Mouse (Mus musculus): ENCODE measurements around the gene Foxo3. TPM values are rescaled to one million over a fixed set of nuclear protein-coding genes. Genes with fewer than 3 reads are reported as not detected.

Gene Foxo3
- polyA plus RNA-seq, 1 experiment: 49.3 TPM

DNA sequence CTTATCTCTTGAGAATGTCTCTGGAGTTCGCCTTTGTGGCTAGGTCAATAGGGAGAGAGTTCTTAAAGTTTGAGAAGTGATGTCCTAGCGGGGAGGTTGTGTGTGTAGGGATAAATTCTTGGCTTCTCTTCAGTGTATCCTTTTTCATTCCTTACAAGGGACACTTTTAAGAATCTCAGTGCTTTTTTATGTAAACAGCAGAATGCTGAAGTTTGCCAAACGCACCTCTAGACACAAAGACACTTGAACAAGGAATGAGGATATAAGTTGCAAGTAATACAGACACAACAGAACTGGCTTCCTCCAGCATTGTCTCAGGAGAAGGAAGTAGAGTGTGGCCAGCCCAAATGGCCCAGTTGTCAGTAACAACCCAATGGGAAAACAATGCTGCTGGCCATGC, 126.8 kb downstream of the Foxo3 start:
- no peak for DNase-seq
- WGBS: 61% methylated on average over 3 of the region's 3 CpGs
- no peak overlapping the region for H3K4me3 ChIP-seq (replicated peaks; ENCODE audit: extremely low read depth, low read depth, low read length)

DNA sequence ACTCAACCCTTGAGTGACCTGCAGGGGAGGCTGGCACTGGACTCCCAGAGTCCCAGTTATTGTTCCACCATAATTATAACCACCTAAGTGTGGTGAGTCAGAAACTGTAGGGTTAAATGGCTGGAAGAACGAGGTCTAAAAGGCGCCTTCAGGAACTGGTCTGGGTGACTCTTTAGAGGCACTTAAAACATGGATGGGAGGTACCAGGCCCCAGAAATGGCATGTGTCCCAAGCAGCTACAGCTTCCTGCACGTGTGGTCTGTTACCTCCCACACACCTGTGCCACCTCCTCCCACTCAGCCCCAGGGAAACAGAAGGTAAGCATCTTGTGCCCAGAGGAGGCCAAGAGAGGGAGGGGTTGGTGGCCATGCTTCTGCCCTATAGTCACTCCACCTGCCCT, 128.2 kb downstream of the Foxo3 start:
- 43% methylated on average over 3 of the region's 3 CpGs for WGBS
- no peak for TF ChIP-seq CTCF (IDR thresholded peaks at IDR 0.05; ENCODE audit: insufficient read depth, low read length)
- TF ChIP-seq POLR2A (IDR thresholded peaks at IDR 0.05; ENCODE audit: borderline replicate concordance, extremely low read depth, low read depth, low read length): no peak
- H3K4me3 ChIP-seq (replicated peaks; ENCODE audit: extremely low read depth, low read depth, low read length): no peak overlapping the region
- H3K4me1 ChIP-seq (ENCODE audit: control insufficient read depth, insufficient read depth, low read length): peaks cover 6% of the 10 kb centered on the region; the same call in 1 of the 2 replicates
- DNase-seq: peak; percentile 51

More for the DNA sequence above, 126.8 kb downstream of the Foxo3 start:
- peaks cover 6% of the 10 kb centered on the region; the same call in 1 of the 2 replicates for H3K4me1 ChIP-seq (ENCODE audit: control insufficient read depth, insufficient read depth, low read length)
- no peak for TF ChIP-seq CTCF (IDR thresholded peaks at IDR 0.05; ENCODE audit: insufficient read depth, low read length)
- no peak for TF ChIP-seq POLR2A (IDR thresholded peaks at IDR 0.05; ENCODE audit: borderline replicate concordance, extremely low read depth, low read depth, low read length)

DNA sequence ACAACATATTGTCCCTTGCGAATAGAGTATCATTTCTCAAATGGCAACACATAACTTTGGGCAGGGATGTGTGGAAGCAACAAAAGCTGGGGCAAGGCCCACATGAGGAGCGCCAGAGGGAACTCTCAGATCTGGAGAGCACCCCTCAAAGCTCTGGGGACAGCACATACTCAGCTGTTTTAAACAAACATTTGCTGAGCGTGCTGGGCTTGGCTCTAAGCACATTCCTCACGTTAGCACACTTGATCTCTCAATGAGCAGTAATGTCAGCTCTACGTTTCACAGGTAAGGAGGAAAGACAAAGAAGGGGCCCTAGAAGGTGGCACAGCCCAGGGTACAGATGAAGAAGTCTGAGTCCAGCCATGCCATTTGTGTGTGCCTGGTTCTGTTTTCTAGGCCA, 131.3 kb downstream of the Foxo3 start:
- H3K4me1 ChIP-seq (ENCODE audit: control insufficient read depth, insufficient read depth, low read length): peaks cover 8% of the 10 kb centered on the region
- no peak for TF ChIP-seq POLR2A (IDR thresholded peaks at IDR 0.05; ENCODE audit: borderline replicate concordance, extremely low read depth, low read depth, low read length)
- TF ChIP-seq CTCF (IDR thresholded peaks at IDR 0.05; ENCODE audit: insufficient read depth, low read length): no peak
- DNase-seq: peak; percentile 46
- WGBS: 46% methylated on average over 5 of the region's 5 CpGs
- H3K4me3 ChIP-seq (replicated peaks; ENCODE audit: extremely low read depth, low read depth, low read length): no peak overlapping the region

DNA sequence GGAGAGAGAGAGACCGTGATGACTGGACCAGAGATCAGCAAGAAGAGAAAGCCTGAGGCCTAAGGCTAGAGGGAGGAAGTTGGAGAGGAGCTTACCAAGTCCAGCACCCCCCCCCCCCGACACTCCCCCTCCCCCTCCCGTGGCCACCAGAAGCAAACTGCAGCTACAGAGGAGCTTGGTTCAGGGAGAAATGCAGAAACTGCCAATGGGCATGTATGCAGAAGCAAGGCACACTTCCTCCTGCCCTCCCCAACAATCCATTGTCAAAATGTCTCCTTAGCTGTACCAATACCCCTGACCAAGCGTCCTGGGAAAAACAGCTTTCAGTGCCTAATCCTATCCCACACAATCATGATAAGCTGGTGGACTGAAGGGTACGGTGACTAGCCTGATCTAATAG, 131.8 kb downstream of the Foxo3 start:
- TF ChIP-seq POLR2A (IDR thresholded peaks at IDR 0.05; ENCODE audit: borderline replicate concordance, extremely low read depth, low read depth, low read length) (no peak), CTCF (IDR thresholded peaks at IDR 0.05; ENCODE audit: insufficient read depth, low read length) (no peak)
- no peak overlapping the region for H3K4me3 ChIP-seq (replicated peaks; ENCODE audit: extremely low read depth, low read depth, low read length)
- H3K4me1 ChIP-seq (ENCODE audit: control insufficient read depth, insufficient read depth, low read length): peaks cover 8% of the 10 kb centered on the region
- WGBS: 47% methylated on average over 5 of the region's 5 CpGs
- no peak for DNase-seq

DNA sequence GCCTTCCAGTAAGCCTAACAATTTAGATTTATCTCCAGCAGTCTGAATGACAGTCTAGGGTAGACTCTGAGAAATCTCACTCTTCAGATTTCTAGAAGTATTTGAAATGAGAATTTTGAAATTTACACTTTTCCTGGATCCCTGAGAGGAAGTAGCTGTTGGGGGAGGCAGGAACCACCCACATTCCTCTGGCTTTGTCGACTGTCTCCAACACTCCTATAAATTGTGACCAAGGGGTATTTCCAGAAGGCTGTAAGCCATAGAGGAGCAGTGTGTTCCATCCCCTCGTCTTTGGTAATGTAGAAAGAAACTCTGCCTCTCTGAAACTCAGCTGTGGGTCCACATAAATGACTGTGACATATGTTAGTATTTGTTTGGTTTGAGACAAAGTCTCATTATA, 132.4 kb downstream of the Foxo3 start:
- WGBS: 38% methylated on average over 2 of the region's 2 CpGs
- Histone ChIP-seq H3K4me3 (replicated peaks; ENCODE audit: extremely low read depth, low read depth, low read length) (no peak overlapping the region), H3K4me1 (ENCODE audit: control insufficient read depth, insufficient read depth, low read length) (peaks cover 8% of the 10 kb centered on the region)
- DNase-seq: no peak
- TF ChIP-seq CTCF (IDR thresholded peaks at IDR 0.05; ENCODE audit: insufficient read depth, low read length) (no peak), POLR2A (IDR thresholded peaks at IDR 0.05; ENCODE audit: borderline replicate concordance, extremely low read depth, low read depth, low read length) (no peak)

DNA sequence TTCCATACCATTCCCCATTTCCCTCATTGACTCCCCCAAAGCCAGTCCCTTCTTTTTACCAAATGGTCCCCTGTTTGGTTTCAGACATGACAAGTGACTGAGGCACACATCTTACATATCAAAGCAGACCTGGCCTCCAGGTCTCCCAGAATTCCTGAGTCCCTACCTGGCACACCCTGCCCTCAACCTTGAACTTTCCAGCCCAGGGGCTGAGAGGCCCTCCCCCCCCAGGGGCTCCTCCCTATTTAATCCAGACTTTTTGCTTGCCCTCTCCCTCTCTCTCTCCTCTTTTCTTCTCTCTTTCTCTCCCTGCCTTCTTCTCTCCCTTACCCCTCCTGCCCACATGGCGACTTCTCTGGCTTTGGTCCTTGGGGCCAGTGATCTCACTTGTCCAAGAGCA, 133.8 kb downstream of the Foxo3 start:
- H3K4me3 ChIP-seq (replicated peaks; ENCODE audit: extremely low read depth, low read depth, low read length): no peak overlapping the region
- 94% methylated on average over 1 of the region's 1 CpGs for WGBS
- DNase-seq: no peak
- TF ChIP-seq POLR2A (IDR thresholded peaks at IDR 0.05; ENCODE audit: borderline replicate concordance, extremely low read depth, low read depth, low read length): no peak
- TF ChIP-seq CTCF (IDR thresholded peaks at IDR 0.05; ENCODE audit: insufficient read depth, low read length): no peak
- peaks cover 4% of the 10 kb centered on the region for H3K4me1 ChIP-seq (ENCODE audit: control insufficient read depth, insufficient read depth, low read length)

DNA sequence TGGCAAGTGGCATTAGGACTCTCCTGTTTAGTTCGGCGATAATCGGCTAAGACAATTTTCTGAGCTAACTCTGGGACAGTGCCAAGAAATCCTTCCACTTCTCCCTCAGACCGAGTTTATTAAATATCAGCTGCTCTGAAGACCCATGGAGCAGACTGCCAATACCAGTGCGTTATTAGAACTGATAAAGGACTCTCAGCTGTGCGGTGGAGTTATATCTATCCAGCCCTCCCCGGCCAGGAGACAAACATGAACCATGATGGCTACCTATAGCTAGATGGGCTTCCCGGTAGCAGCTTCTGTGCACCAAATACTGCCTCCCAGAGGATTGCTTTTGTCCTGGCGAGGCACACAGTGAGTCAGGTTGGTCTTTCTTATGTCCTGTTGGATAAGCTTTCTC, 134.5 kb downstream of the Foxo3 start:
- Histone ChIP-seq H3K4me3 (replicated peaks; ENCODE audit: extremely low read depth, low read depth, low read length) (no peak overlapping the region), H3K4me1 (ENCODE audit: control insufficient read depth, insufficient read depth, low read length) (peaks cover 4% of the 10 kb centered on the region; the same call in 1 of the 2 replicates)
- TF ChIP-seq CTCF (IDR thresholded peaks at IDR 0.05; ENCODE audit: insufficient read depth, low read length) (no peak), POLR2A (IDR thresholded peaks at IDR 0.05; ENCODE audit: borderline replicate concordance, extremely low read depth, low read depth, low read length) (no peak)
- 52% methylated on average over 9 of the region's 9 CpGs for WGBS
- DNase-seq: no peak

DNA sequence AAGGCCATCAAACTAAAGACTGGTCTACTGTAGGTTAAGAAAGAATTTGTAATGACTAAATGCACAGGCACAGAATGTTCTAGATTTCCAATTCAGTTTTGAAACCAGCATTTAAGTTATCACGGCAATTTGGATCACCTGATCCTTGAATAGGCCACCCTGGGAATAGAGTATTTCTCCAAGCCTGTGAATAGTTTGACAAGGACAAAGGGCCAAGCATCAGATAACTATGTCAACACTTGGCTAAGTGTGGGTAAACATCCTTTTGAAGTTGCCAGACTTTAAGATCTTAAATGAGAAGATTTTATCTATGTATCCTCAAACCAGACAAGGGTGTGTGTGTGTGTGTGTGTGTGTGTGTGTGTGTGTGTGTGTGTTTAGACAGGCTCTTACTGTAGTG, 136.8 kb downstream of the Foxo3 start:
- 61% methylated on average over 1 of the region's 1 CpGs for WGBS
- TF ChIP-seq POLR2A (IDR thresholded peaks at IDR 0.05; ENCODE audit: borderline replicate concordance, extremely low read depth, low read depth, low read length) (no peak), CTCF (IDR thresholded peaks at IDR 0.05; ENCODE audit: insufficient read depth, low read length) (no peak)
- Histone ChIP-seq H3K4me3 (replicated peaks; ENCODE audit: extremely low read depth, low read depth, low read length) (no peak overlapping the region), H3K4me1 (ENCODE audit: control insufficient read depth, insufficient read depth, low read length) (peaks cover 2% of the 10 kb centered on the region; the same call in 1 of the 2 replicates)
- DNase-seq: no peak

DNA sequence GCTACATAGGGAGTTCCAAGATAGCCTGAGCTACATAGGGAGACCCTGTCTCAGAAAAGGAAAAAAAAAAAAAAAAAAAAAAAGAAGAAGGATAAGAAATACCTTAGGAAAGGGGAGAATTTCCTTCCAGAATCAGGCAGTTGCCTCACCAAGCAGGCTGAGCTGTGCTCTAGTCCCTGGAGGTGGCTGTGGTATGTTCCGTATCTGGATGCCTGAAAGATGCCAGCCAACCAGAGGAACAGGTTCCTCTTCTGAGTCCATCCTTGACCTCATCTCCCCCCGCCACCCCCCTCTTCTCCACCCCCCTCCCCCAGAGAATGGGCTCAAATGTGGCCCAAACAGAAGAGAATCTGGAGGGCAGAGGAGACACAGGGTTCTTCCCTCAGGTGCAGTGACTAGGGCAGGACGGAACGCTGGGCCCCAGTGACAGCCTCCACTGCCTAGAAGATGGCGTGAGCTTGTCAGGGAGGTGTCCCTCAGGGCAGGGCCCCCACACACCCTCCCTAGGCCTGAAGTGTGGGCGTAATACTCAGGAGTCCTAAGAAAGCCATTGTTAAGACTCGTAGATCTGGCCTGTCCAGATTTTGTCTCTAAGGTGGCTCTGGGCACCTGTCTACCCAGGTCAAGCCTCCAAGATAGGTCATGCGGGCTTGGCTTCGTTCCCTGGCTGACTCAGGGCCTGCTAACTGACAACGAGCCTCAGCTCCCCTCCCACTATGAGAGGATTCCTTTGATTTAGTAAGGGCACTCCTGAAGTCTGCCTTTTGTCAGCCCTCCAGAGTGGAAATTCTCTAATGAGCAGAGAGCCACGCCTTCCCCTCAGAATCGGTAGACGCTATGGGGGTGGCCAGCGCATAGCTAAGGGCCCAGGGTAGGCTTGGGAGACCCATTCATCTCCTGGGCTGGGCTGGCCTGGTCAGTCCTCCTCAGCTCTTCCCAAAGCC, 141.5 kb downstream of the Foxo3 start:
- 73% methylated on average over 14 of the region's 14 CpGs for WGBS
- peak; percentile 70 for DNase-seq
- no peak overlapping the region for H3K4me3 ChIP-seq (replicated peaks; ENCODE audit: extremely low read depth, low read depth, low read length)
- H3K4me1 ChIP-seq (ENCODE audit: control insufficient read depth, insufficient read depth, low read length): 0 out of 2 replicates have a peak, but pooled peaks cover 3% of the 10 kb centered on the region
- no peak for TF ChIP-seq CTCF (IDR thresholded peaks at IDR 0.05; ENCODE audit: insufficient read depth, low read length)
- TF ChIP-seq POLR2A (IDR thresholded peaks at IDR 0.05; ENCODE audit: borderline replicate concordance, extremely low read depth, low read depth, low read length): no peak

Other genes starting within 250 kb of the Foxo3 start
- 5.0 and 7.7 TPM in 2 replicates for gene Afg1l, start 201.8 kb upstream of the Foxo3 start, polyA plus RNA-seq (2012; rRNA removed)
- 236 and 380 TPM in 2 replicates for gene Snx3, start 225.3 kb upstream of the Foxo3 start, polyA plus RNA-seq (2012; rRNA removed)

All from lung, adult 2 months (tissue).